Mouse (Mus musculus) neutrophil, adult 59 days (primary cell): ENCODE results near the gene Apbb1ip. TPM values are rescaled to one million over a fixed set of nuclear protein-coding genes. Genes with fewer than 3 reads are reported as not detected.

Experiments
- total RNA-seq, 2 experiments: library from RNA; stranded (reverse); gene quantifications; 1 replicate in 1 of 2; 2 replicates in 1 of 2; pipeline ENCODE4 v1.2.4; 2023

Gene Apbb1ip
- 100 to 1,000 TPM; 262 TPM for total RNA-seq

DNA sequence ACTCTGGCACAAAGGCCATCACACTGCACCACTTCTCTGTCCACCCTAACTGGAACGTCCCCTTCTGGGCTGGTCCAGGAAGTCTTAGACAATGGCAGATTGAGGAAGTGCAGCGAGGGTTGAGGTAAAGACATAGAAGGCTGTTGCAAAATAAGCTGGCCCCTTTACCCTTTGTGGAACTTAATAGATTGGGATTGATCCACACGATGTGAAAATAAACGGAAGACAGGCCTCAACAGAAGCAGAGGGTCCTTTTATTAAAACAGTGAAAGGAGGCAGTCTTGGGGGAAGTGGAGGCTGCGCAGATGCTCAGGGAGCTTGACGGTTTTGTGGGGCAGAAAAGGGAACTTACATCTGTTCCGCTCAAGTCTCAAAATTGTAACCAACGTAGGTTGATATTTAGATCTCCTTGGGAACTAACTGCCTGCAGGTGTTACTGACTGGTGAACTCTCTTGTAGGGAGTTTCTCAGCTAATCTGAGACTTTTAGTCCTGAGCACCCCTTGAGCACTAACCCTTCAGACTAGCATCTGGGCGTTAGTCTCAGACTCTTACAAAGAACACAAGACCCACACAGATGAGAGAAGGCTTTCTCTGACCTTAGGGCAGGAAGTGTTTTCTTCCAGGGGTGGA, at the start of gene Apbb1ip:
Apbb1ip (plus strand) TSS at position 546 of the 632 bp plus-strand sequence.

DNA sequence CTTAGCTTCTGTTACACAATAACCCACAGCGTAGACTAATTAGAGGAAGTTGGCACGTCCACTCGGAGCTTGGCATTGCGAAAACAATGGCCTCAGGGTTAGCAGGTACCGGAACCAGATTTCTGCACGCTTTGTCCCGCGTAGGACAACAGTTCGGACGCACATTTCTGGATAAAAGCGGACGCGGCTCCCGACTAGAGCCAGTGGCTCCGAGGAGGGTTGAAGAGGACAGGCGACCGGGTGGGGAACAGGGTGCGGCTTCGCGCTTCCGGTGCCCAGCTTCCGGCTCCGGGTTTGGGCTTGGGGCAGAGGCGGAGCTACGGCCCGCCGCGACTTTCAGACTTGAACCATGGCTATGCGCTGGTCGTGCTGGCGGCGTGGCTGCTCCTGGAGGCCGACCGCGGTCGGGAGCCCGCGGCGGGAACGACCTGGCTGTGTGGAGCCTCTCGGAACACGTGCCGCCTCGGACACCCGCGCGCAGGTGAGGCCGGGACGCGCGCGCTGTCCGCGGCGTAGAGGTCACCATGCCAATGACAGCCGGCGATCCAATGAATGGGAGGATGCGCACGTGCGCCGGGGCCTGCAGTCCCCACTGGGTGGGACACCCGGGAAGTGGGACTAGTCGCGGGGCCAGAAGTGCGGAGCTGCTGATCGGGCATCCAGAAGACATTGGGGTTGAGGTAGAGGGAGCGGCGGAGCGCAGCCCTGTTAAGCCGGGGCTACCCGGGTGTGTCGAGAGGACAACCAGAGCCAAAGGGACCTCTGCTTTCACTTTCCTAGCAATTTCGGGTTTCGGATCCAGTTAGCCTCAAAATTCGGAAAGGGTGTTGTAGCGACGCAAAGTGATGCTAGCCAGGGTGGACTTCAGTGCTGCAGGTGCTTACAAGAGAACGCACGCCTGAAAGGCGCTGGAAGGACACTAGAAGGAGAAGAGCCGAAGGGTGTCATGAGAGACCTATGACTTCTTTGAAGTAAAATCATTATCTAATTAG, 121.7 kb downstream of the Apbb1ip start, which contains the start of gene Pdss1:
Pdss1 (plus strand) TSS at position 241 of the 992 bp plus-strand sequence.

Other genes starting within 250 kb of the Apbb1ip start
- gene Gad2, start 151.9 kb upstream of the Apbb1ip start, total RNA-seq, result not detected
- gene Pdss1, start 121.4 kb downstream of the Apbb1ip start, total RNA-seq, result 10 to 100 TPM in 1 of 2 experiments, 1 to 10 TPM in 1; 8.9 to 10.9 TPM